Mouse (Mus musculus) neutrophil, adult 5-6 weeks (primary cell): Measurements from ENCODE around the gene Hnrnph1. TPM values are rescaled to one million over a fixed set of nuclear protein-coding genes. Genes with fewer than 3 reads are reported as not detected.

Experiments
- ATAC-seq: fragments of 151-379, 151-347 bp; 2 replicates; pipeline ENCODE4 v1.8.0; 2017; ENCODE audit warnings: mild to moderate bottlenecking, moderate TSS enrichment; ENCODE audit not compliant: insufficient number of reproducible peaks, poor library complexity, low FRiP score, severe bottlenecking; ENCODE audit errors: extremely low read depth
- total RNA-seq: library from RNA; stranded (forward); fragments of 200-1000 nt; gene quantifications from 2 replicates; pipeline ENCODE4 v1.2.3, GENCODE M21; 2017

The Hnrnph1 gene
- total RNA-seq, 1 experiment from 2014 or later, result 1,146 TPM

DNA sequence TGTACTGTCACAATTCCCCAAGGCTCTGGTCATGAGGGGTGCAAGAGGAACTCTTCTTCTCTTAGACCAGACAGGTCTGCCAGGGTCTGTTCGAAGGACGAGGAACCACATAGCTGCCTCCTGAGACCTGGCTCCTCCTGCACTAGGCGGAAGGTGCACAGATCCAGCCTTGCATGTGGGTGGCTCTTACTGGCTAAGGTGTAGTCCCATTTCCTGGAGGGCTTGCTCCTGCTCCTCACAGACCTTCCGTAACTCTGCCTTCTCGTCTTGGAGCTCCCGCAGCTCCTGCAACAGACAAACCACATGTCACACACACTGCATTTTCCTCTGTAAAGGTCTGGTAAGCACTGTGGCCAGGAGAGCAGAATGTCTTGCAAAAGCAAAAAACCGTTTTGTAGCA, 17.9 kb downstream of the Hnrnph1 start:
- ATAC-seq, result no peak

DNA sequence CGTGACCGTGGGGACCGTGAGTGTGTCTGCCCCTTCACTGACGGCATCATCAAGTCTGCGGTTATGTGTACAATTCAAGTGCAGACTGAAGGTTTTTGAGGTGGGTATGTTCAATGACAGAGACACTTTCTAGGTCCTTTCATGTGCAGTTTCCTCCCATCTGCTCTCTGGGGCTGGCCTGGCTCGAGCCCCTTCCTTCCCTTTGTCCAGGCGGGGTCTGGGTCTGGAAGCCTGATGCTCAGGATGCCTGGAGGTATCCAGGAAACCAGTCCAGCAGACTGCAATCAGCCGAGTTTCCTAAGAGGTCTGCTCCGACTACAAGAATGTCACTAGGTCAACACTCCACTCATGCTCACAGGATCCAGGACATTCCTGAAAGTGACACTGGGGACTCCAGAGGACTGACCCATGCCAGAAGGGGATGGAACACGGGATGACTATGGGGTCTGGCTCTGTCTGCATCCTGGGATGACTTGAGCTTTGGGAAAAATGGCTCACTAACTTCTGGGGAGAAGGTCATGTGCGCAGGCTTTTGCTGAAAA, 20.0 kb downstream of the Hnrnph1 start:
- no peak for ATAC-seq

DNA sequence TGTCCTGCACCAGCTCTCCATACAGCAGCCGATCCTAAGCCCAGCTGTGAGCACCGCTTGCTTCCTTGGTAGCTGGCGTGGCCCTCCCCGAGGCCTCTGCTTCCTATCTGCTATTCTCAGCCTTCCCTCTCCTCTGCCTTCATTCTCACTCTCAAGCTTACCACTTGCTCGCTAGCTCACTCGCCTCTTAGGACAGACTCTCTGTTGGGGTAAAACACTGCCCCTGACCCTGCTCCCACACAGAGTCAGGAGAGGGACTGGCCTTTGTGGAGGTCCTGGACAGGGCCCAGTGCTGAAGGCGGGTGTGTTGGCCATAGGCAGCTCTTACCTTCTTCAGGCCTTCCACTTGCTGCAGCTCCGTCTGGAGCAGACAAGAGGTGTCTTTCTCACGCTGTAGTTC, 20.5 kb downstream of the Hnrnph1 start:
- no peak for ATAC-seq

DNA sequence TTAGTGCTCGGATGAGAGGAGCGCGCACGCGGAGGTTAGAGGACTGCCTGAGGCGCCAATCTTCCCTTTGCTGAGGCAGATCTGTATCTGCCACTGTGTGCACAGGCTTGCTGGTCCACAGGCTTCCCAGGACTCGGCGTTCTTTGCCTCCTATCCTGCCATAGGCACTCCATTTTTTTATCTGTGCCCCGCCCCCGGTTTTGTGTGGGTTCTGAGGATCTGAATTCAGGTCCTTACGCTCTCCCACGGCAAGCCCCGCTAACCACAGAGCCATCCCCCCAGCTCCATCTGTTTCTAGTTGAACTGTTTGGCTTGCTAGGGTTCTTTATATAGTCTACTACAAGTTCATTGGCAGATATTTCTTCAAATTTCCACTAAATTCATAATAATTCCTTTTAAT, 22.0 kb downstream of the Hnrnph1 start:
- ATAC-seq, result no peak

DNA sequence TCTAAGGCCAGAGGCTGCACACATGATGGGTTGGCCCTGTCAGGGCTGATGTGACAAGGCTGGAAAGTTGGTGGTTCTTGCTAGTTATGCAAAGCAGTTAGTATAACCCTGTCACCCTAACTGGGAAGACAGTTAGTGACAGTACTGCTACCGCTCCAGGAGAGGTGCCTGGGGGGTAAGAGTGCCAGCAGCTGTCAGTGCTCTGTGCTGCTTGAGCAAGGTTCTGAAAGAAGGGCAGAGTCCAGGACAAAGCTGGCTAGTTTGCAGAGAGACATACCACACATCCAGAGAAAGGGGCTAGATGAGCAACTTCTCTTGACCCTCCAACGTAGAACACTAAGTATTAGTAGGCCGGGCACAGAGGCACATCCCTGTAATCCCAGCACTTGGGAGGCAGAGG, 25.7 kb downstream of the Hnrnph1 start:
- ATAC-seq, result no peak

DNA sequence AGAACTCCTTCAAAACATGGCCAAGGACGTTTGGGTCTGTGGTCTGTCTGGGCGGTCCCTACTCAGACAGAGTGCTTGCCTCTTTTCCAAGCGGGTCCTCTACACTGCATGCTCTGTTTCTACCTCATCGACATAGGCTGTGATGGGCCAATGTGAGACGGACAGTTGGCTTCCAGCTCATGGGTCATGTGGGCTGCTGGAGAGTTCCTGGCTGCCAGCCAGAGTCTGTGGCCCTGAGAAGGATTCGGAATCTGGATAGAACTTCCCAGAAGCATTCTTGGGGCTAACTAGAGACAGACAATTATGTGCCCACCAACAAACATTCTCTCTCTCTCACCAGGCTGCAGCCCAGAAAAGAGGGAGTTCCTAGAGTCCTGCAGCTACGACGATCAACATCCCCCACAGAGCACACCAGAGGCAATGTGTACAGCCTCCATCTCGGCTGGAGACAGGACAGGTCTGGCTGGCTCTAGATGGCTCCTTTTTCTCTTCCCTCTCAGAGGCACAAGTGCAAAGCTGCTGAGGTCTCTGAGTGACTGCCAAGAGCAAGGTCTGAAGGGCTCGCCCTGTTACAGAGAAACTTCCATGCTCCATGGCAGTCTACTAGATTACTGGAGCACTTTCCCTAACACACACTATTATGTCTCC, 26.7 kb downstream of the Hnrnph1 start:
- ATAC-seq, result no peak

DNA sequence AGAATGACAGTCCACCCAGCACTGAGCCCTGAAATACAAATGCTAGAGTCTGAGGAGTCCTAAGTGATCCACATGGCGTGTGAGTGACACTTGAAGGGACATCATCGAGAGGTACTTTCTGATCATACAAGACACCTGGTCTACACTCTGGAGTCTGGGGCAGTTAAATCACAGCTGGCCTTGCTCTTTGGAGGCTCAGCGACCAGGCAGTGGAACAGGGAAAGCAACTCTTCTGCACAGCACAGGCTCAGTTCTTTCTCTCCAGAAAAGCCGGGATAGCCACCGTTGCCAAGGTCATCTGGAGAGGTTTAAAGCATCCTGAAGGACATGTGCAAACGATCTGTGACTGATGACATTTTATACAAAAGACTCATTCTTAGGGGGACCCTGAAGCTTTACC, 30.4 kb downstream of the Hnrnph1 start:
- ATAC-seq, result no peak

DNA sequence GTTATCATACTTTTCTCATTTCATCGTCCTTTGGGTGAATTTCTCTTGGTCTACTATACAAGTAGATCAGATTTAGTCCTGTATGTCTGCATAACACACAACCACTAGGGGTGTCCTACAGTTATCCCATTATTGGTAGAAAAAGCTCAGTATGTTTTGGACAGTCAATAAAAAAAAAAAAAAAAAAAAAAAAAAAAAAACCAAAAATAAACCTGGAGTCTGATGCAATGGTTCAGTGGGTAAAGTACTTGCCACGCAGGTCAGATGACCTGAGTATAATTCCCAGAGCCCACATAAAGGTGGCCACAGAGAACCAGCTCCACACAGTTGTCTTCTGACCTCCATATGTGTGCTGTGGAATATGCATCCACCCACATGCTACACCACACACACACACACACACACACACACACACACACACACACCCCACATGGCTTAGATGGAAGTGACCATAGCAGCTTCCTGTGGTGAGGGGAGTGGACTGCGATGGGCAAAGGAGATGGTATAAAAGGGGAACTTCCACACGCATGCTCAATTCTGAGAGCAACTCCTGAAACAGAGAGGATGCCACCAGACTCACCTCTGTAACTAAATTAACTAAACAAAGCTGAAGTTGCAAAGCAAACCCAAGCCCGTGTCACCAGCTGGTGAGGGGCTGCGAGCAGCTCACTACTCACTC, 38.9 kb downstream of the Hnrnph1 start:
- peak; percentile 82 for ATAC-seq

DNA sequence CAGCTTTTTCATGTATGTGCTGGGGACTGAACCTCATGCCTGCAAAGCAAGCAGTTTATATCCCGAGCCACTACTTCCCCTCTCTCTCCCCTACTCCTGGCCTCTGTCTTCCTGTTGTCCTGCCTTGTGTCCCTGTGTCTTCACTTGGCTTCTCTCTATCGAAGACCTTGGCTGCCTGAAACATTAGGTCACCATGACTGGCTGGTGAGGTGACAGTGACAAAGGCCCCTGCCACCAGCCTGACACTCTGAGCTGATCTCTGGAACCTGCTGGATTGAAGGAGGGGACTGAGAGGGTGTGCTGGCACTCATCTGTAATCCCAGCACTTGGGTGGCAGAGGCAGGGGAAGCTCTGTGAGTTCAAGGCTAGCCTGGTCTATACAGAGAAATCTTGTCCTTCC, 41.1 kb downstream of the Hnrnph1 start:
- ATAC-seq, result no peak

DNA sequence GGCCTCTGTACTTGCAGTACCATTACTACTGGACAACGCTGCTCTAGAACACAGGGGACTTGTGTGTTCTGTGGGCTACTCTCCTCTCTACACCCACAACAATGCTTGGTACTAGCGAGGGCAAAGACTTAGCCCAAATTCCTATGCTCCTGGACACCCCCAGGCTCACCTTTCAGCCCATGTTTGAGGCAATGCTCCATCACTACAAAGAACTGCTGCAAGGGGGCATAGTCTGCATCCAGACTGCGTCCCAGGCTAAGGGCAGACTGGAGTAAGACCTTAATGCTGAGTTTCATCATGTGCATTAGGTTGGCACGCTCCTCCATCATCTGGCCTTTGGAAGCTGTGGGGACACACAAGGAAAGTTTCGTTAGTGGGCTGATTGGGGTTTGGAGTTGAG, 44.7 kb downstream of the Hnrnph1 start:
- no peak for ATAC-seq

DNA sequence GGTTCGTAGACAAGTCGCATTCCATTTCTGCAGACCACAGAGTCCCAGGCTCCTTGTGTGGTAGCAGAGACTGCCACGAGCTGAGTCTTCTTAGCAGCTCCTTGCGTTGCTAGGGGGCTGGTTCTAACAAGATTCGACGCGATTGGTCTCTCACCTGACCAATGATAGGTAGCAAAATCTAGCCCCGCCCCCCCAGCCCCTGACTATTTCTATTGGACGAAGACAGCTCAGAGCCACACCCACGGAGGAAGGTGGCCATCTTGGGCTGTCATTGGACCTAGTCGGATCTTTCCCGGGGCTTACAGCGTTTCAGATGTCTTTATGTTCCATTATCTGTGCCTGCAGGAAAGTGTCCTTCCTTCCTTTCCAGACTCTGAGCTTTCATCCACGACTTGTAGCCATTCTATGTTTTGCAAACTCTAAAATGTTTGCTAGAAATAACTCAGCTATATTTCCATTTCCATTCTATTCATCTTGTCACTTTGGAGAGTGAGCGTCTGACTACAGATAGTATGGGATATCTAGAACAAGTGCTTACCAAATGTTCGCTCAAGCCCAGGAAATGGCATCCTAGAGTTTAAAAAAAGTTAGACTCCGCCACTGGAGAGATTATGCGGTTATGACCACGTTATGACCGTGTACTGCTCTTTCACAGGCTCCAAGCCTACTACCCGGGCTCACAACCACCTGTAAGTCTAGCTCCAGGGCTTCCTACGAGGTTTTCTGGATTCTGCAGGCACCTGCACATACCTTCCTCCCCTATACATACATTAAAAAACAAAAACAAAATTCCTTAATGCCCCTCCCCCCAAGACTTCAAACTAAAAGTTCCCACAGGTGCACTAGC, 45.4 kb downstream of the Hnrnph1 start:
- peak; percentile 58 for ATAC-seq

DNA sequence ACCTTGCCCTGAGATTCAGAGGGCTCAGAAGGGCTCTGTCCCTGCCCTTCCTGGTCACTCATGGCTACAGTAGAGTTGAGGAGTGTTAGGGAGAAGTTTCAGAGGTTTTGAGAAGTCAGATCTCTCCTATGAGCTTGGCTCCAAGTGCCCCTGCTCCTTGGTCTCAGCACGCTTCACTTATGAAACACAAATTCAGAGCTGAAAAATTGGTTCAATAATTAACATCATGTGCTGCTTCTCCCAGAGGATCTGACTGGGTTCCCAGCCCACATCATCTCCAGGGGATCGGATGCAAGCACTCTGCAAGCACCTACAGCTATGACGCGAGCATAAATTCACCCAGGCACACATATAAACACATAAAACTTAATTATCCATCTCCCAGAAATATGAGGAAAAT, 49.3 kb downstream of the Hnrnph1 start:
- no peak for ATAC-seq

DNA sequence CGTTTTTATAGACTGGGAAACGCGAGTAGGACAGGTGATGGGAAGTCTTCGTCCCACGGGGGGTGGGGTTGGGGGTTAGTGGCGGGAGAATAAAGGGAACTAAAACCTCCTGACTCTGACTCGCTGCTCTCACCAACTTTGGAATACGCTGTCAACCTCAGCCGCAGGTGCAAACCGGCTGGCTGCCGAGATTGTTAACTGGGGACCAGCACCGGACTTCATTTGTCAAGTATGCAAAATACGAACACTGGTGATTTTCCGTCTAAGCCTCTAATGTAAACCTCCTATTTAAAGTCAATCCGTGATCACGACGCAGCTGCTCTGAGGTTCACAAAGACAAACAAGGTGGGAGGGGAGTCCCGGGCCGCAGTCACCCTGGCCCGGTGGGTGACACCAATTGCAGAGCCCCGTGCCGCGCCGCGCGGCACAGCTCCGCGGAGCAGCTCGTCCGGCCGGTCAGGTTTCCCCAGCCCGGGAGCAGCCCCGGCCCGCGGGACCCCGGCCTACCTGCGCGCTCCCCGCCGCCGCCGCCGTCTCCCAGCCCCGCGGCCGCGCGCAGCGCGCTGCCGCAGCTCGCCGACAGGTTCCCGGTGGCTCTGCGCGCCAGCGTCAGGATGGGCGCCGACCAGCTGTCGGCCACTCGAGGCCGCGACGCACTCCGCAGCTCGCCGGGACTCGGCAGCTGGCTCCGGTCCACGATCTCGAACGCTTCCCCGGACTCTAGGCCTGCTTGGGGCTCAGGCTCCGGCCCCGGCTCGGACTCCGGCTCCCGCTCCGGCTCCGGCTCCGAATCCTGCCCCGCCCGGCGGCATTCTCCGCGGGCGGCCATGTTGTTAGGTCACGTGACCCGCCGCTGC, 53.7 kb downstream of the Hnrnph1 start, which contains the start of gene Rufy1:
Rufy1 (minus strand) TSS at position 849 of the 857 bp plus-strand sequence.
- ATAC-seq, result peak; percentile 58

DNA sequence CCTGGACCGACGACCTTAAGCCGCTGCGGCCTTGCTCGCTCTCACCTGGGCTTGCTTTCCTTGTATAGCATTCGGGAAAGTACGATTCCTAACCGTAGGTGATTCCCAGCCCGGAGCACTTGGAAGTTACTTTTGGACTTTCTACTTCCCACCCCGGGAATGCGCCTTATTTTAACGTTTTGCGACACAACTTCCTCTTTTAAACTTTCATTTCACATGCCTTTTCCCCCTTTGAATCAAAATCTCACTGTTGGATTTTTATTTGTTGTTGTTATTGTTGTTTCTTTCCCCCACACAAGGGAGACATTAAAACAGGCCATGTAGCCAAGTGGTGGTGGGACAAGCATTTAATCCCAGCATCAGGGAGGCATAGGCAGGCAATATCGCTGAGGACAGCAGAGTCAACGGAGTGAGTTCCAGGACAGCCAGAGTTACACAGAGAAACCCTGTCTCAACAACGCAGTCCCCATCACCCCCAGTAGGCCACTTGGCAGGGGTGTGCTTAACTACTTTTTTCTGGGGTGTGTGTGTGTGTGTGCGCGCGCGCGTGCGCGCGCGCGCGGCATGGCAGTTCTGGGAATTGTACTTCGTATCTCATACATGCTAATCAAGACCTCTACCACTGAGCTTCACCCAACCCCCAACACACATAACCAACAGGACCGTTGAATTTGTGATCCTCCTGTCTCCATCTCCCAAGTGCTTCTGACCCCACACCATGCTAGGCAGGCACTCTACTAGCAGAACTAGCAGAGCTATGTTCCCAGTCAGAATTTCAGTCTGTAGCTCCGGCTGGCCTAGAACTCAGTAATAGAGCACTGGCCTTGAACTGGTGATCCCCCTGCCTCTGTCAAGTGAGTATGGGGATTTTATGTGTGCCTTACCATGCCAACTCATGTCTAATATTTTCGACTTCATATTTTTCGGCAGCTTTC, 54.6 kb downstream of the Hnrnph1 start:
- ATAC-seq, result no peak

DNA sequence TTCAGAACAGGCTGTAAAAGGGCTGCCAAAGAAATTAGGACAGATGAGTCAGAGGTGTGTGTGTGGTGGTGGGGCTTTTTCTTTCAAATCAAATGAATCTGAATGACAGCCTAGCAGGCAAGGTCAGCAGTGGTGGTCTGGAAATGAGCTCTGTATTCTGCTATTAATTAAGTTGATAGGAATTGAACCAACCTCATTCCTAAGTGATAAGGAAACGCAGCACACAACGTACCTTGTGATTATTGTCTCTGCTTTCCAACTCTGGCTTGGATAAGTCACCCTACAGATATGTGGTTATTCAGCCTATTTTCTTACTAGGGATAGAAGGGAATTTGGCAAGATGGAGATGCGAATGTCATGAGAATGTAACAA, 55.3 kb downstream of the Hnrnph1 start:
- no peak for ATAC-seq

DNA sequence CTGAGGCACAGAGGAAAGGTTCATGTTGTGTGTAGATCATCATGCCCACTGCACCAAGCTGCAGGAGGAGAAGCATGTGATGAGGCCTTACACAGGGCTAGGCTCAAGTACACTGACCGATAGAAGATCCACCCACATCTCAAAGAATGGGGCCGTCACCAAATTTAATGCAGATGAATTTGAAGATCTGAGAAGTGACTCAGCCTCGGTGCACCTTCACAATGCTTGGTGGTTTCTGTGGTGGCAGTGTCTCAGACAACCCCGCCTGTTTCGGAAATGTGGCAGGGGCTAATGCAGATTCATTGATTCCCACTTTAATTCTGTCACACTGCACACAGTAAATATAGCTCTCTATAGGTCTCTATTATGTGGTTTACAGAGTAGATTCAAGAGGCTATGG, 56.1 kb downstream of the Hnrnph1 start:
- ATAC-seq, result no peak
